ENCODE assay signal across 9 mouse cellular contexts in the genomic region with DNA sequence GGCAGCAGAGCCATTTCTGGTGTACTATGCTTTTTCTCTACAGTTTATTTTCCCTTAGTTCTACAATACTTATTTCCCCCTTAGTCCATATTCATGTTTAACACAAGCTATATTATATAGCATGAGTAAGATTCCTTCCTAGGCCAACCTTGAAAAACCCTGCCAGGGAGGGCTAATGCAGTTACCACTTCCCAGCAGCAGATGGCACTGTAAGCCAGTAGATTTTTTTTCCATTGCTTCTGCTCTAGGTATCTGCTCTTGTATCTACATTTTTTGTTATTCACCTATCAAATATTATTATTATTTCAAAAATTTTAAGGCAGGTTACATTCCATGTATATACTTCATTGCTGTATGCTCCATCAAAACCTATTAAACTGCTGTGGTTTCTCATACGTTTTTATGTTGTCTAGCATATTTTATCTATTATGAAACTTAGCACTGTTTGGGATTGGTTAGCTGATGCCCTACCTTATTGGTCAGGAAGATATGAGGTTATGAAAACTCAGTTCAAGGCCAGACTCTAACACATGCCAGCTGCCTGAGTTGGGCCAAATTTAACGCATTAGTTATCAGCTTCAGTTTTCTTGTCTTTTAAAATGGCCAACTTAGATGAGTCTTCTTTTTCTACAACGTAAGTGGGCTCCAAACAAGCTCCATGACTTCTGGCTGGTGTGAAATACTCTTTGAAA. TPM values are rescaled to one million over a fixed set of nuclear protein-coding genes. Genes with fewer than 3 reads are reported as not detected.
DNase-seq lines count a peak whose midpoint lies in the region; ATAC-seq and TF ChIP-seq lines count a peak whose summit lies in the region.
"Had no signal": no experiment of that assay in that cellular context is flagged by ENCODE, and none has a peak within 500 bp of the region (broad histone marks: within the 10 kb centered on the region; RNA-seq: fewer than 3 reads in every experiment).

No protein-coding gene starts in this region.

- DNase-seq in adrenal gland, postnatal 36 days, result peak; percentile 37 to 57
- peak; percentile 73 for DNase-seq in embryonic facial prominence, embryonic 11.5 days (ENCODE audit: low spot score)
- DNase-seq in left cerebral cortex, postnatal 36 days (ENCODE audit: low spot score in 2 of 2), result peak; percentile 20 to 41
- DNase-seq in right cerebral cortex, adult 2 months (ENCODE audit: low spot score in 2 of 2), result peak; percentile 60 to 64
- no peak for DNase-seq in gastrocnemius, postnatal 4 days (ENCODE audit: low spot score in 2 of 2)

- H3K36me3 ChIP-seq in intestine, postnatal 0 days (ENCODE audit: control insufficient read depth, insufficient read depth), result no peaks in the 10 kb centered on the region
- H3K36me3 ChIP-seq in intestine, embryonic 16.5 days (ENCODE audit: control insufficient read depth, insufficient read depth, low read length), result no peaks in the 10 kb centered on the region
- H3K36me3 ChIP-seq in E14TG2a.4 (ENCODE audit: insufficient read depth, low read length), result no peaks in the 10 kb centered on the region
- H3K36me3 ChIP-seq in embryonic facial prominence, embryonic 11.5 days (replicated peaks; ENCODE audit: control insufficient read depth, insufficient read depth, low read depth, low read length), result no peaks in the 10 kb centered on the region

- intact Hi-C loops in left cerebral cortex, postnatal 36 days (cut with DNase I), result loop anchor here (2.0 to 10.0 kb wide), 3 partner anchors 225 to 319 kb away; no protein-coding TSS in a partner anchor

- H3K9ac ChIP-seq in intestine, postnatal 0 days (ENCODE audit: low read depth, low read length), result no peak overlapping the region
- H3K9ac ChIP-seq in intestine, embryonic 16.5 days (ENCODE audit: low read depth, low read length), result no peak overlapping the region
- no peak overlapping the region for H3K9ac ChIP-seq in embryonic facial prominence, embryonic 11.5 days (replicated peaks; ENCODE audit: low read length)

- no peak overlapping the region for H3K4me3 ChIP-seq in intestine, postnatal 0 days (ENCODE audit: low read depth, low read length)
- H3K4me3 ChIP-seq in intestine, embryonic 16.5 days (ENCODE audit: low read length), result no peak overlapping the region
- H3K4me3 ChIP-seq in E14TG2a.4 (replicated peaks; ENCODE audit: low read length), result no peak overlapping the region
- H3K4me3 ChIP-seq in embryonic facial prominence, embryonic 11.5 days (ENCODE audit: low read depth, low read length), result no peak overlapping the region
- H3K4me3 ChIP-seq: erythroblast, embryonic 14.5 days had no signal

- no peaks in the 10 kb centered on the region for H3K9me3 ChIP-seq in intestine, postnatal 0 days (ENCODE audit: control insufficient read depth)
- H3K9me3 ChIP-seq in intestine, embryonic 16.5 days (ENCODE audit: control insufficient read depth, low read length), result no peaks in the 10 kb centered on the region
- no peaks in the 10 kb centered on the region for H3K9me3 ChIP-seq in E14TG2a.4 (ENCODE audit: low read length)
- H3K9me3 ChIP-seq in embryonic facial prominence, embryonic 11.5 days (replicated peaks; ENCODE audit: control insufficient read depth, low read length), result no peaks in the 10 kb centered on the region

- no peak overlapping the region for H3K4me2 ChIP-seq in intestine, postnatal 0 days (replicated peaks; ENCODE audit: low read depth)
- H3K4me2 ChIP-seq in intestine, embryonic 16.5 days (ENCODE audit: low read depth, low read length), result no peak overlapping the region
- H3K4me2 ChIP-seq in embryonic facial prominence, embryonic 11.5 days (ENCODE audit: low read depth, low read length), result no peak overlapping the region

- H3K4me1 ChIP-seq in intestine, postnatal 0 days (replicated peaks; ENCODE audit: control insufficient read depth, insufficient read depth, low read length), result peaks cover 3% of the 10 kb centered on the region; the same call in 1 of the 2 replicates
- H3K4me1 ChIP-seq in intestine, embryonic 16.5 days (ENCODE audit: control insufficient read depth, insufficient read depth, low read length), result peaks cover 19% of the 10 kb centered on the region
- H3K4me1 ChIP-seq in E14TG2a.4 (replicated peaks; ENCODE audit: low read depth, low read length), result peaks cover 35% of the 10 kb centered on the region
- H3K4me1 ChIP-seq in embryonic facial prominence, embryonic 11.5 days (ENCODE audit: control insufficient read depth, insufficient read depth, low read length), result peaks cover 5% of the 10 kb centered on the region; the same call in 1 of the 2 replicates

- no peak for ATAC-seq in intestine, postnatal 0 days
- ATAC-seq in intestine, embryonic 16.5 days, result no peak
- ATAC-seq in embryonic facial prominence, embryonic 11.5 days (replicated peaks; ENCODE audit: insufficient number of reproducible peaks, low FRiP score, low TSS enrichment, low read depth), result no peak

- no peaks in the 10 kb centered on the region for H3K27me3 ChIP-seq in intestine, postnatal 0 days (replicated peaks; ENCODE audit: control insufficient read depth, insufficient read depth, low read length)
- no peaks in the 10 kb centered on the region for H3K27me3 ChIP-seq in intestine, embryonic 16.5 days (replicated peaks; ENCODE audit: control insufficient read depth, insufficient read depth, low read length)
- H3K27me3 ChIP-seq in E14TG2a.4 (ENCODE audit: insufficient read depth, low read length), result peaks cover 30% of the 10 kb centered on the region
- peaks cover 7% of the 10 kb centered on the region for H3K27me3 ChIP-seq in embryonic facial prominence, embryonic 11.5 days (ENCODE audit: control insufficient read depth, insufficient read depth, low read length)

- no peak overlapping the region for H3K27ac ChIP-seq in intestine, postnatal 0 days (ENCODE audit: low read depth, low read length)
- H3K27ac ChIP-seq in intestine, embryonic 16.5 days (ENCODE audit: low read length), result no peak overlapping the region
- H3K27ac ChIP-seq in embryonic facial prominence, embryonic 11.5 days (replicated peaks; ENCODE audit: low read depth, low read length), result no peak overlapping the region

- TF ChIP-seq CTCF in intestine, postnatal 0 days (IDR thresholded peaks at IDR 0.05; ENCODE audit: low read depth), result peak; percentile 83
- peak; percentile 99 for TF ChIP-seq CTCF in E14TG2a.4 (conservative IDR thresholded peaks at IDR 0.05; ENCODE audit: low read length)

- WGBS in intestine, postnatal 0 days, result 90% methylated on average over 3 of the region's 3 CpGs
- 86% methylated on average over 3 of the region's 3 CpGs for WGBS in intestine, embryonic 16.5 days
- 78% methylated on average over 3 of the region's 3 CpGs for WGBS in embryonic facial prominence, embryonic 11.5 days

RNA-seq across cellular contexts. Expression of a gene that starts 3.8 kb away (rescaled TPM):
- 23.7 and 25.2 TPM in 2 replicates for polyA plus RNA-seq in intestine, postnatal 0 days (2015; fragmentation: Nextera tagmentation; extraction: Ambion mirVana)
- polyA plus RNA-seq in intestine, embryonic 16.5 days (2015; fragmentation: Nextera tagmentation; extraction: Ambion mirVana), result 54.1 and 54.9 TPM in 2 replicates
- 10 to 100 TPM; 18.4 to 26.2 TPM for total RNA-seq in adrenal gland, postnatal 36 days (2021)
- polyA plus RNA-seq in embryonic facial prominence, embryonic 11.5 days (2014; fragmentation: Nextera tagmentation; extraction: Ambion mirVana), result 0.32 and 0.67 TPM in 2 replicates
- not detected for total RNA-seq in left cerebral cortex, postnatal 36 days (2021)
- total RNA-seq in gastrocnemius, postnatal 4 days (2021), result under 1 TPM; 0.76 to 0.88 TPM
- polyA plus RNA-seq: erythroblast, embryonic 14.5 days had no signal

Comparison
In these comparisons a context has a peak if more than half of its experiments do, and no peak if none do; other contexts are left out.
1. DNase-seq: peak in adrenal gland, postnatal 36 days (2 of 2), embryonic facial prominence, embryonic 11.5 days (single experiment), left cerebral cortex, postnatal 36 days (2 of 2) and right cerebral cortex, adult 2 months (2 of 2); none in gastrocnemius, postnatal 4 days (0 of 2).
2. RNA of a gene that starts 3.8 kb away (total RNA-seq): 18.4 to 26.2 TPM in adrenal gland, postnatal 36 days; 0.76 to 0.88 TPM in gastrocnemius, postnatal 4 days and not detected in left cerebral cortex, postnatal 36 days; every median in the first group is over 10 times any median in the second.